8 mouse cellular contexts compared by ENCODE assay signal in genomic region chr1:35726596-35726995, GRCm38 (mm10).
DNase-seq lines count a peak whose midpoint lies in the region; ATAC-seq and TF ChIP-seq lines count a peak whose summit lies in the region.

No protein-coding gene starts in this region.

- H3K4me2 ChIP-seq in neural tube, embryonic 15.5 days: no peak overlapping the region

- no peaks in the 10 kb centered on the region for H3K4me1 ChIP-seq in neural tube, embryonic 15.5 days
- no peaks in the 10 kb centered on the region for H3K4me1 ChIP-seq in embryonic facial prominence, embryonic 10.5 days
- no peaks in the 10 kb centered on the region for H3K4me1 ChIP-seq in liver, adult 2 months (ENCODE audit: control insufficient read depth, insufficient read depth, low read length)

- H3K27ac ChIP-seq in neural tube, embryonic 15.5 days (replicated peaks): no peak overlapping the region
- H3K27ac ChIP-seq in embryonic facial prominence, embryonic 10.5 days (replicated peaks): no peak overlapping the region
- H3K27ac ChIP-seq in liver, adult 2 months (replicated peaks; ENCODE audit: insufficient read depth, low read depth, low read length): no peak overlapping the region

- TF ChIP-seq CTCF in liver, adult 2 months (IDR thresholded peaks at IDR 0.05; ENCODE audit: low read depth, low read length): peak; percentile 84

- peak; percentile 72 for DNase-seq in neural tube, embryonic 10.5 days (ENCODE audit: extremely low spot score, low spot score)
- peak; percentile 82 for DNase-seq in adrenal gland, postnatal 14 days
- DNase-seq in embryonic facial prominence, embryonic 10.5 days (ENCODE audit: low spot score): peak; percentile 80
- peak; percentile 41 to 78 for DNase-seq in kidney, adult 8-10 months
- DNase-seq in liver, adult 2 months (ENCODE audit: extremely low read depth, low read depth, low spot score): peak; percentile 37
- DNase-seq in right cerebral cortex, postnatal 36 days (ENCODE audit: low spot score in 2 of 2): peak; percentile 25 to 57
- DNase-seq in Muller cell, postnatal 12 days (ENCODE audit: inconsistent ontology term): no peak

- no peak overlapping the region for H3K9ac ChIP-seq in neural tube, embryonic 15.5 days (replicated peaks)
- H3K9ac ChIP-seq in liver, adult 2 months (ENCODE audit: low read depth, low read length): no peak overlapping the region

- no peak for ATAC-seq in neural tube, embryonic 15.5 days (ENCODE audit: low FRiP score)

- H3K79me2 ChIP-seq in liver, adult 2 months (ENCODE audit: control insufficient read depth, insufficient read depth, low read length): no peaks in the 10 kb centered on the region

- WGBS in neural tube, embryonic 15.5 days: 38% methylated on average over 1 of the region's 1 CpGs
- 18% methylated on average over 1 of the region's 1 CpGs for WGBS in embryonic facial prominence, embryonic 10.5 days
- 71% methylated on average over 1 of the region's 1 CpGs for whole genome bisulfite sequencing in liver, adult 2 months

- no peak for TF ChIP-seq POLR2A in liver, adult 2 months (IDR thresholded peaks at IDR 0.05; ENCODE audit: extremely low read depth, insufficient read depth, low read length)

- no peaks in the 10 kb centered on the region for H3K36me3 ChIP-seq in neural tube, embryonic 15.5 days
- H3K36me3 ChIP-seq in embryonic facial prominence, embryonic 10.5 days (replicated peaks): no peaks in the 10 kb centered on the region
- H3K36me3 ChIP-seq in liver, adult 2 months (ENCODE audit: control insufficient read depth, insufficient read depth, low read length): no peaks in the 10 kb centered on the region

- no peak overlapping the region for H3K4me3 ChIP-seq in neural tube, embryonic 15.5 days (replicated peaks)
- H3K4me3 ChIP-seq in embryonic facial prominence, embryonic 10.5 days: no peak overlapping the region
- H3K4me3 ChIP-seq in liver, adult 2 months (ENCODE audit: insufficient read depth, low read depth, low read length): no peak overlapping the region

- H3K27me3 ChIP-seq in neural tube, embryonic 15.5 days (replicated peaks): no peaks in the 10 kb centered on the region
- H3K27me3 ChIP-seq in embryonic facial prominence, embryonic 10.5 days (replicated peaks; ENCODE audit: low read depth, poor library complexity, severe bottlenecking): no peaks in the 10 kb centered on the region
- no peaks in the 10 kb centered on the region for H3K27me3 ChIP-seq in liver, adult 2 months (ENCODE audit: control insufficient read depth, insufficient read depth, low read length)

- no peaks in the 10 kb centered on the region for H3K9me3 ChIP-seq in neural tube, embryonic 15.5 days (replicated peaks)
- H3K9me3 ChIP-seq in embryonic facial prominence, embryonic 10.5 days: no peaks in the 10 kb centered on the region
